Mouse (Mus musculus) G1E-ER4 (cell line): ENCODE data around the gene Dbndd1. TPM values are rescaled to one million over a fixed set of nuclear protein-coding genes. Genes with fewer than 3 reads are reported as not detected.

Source experiments
- GATA1 ChIP-seq: IDR thresholded peaks from one replicate; pipeline ENCODE4 v1.8.0; 2012; ENCODE audit warnings: low read length, inconsistent platforms
- polyA plus RNA-seq: library from polyadenylated mRNA; stranded (reverse); fragments of >175 nt; gene quantifications from 2 replicates; pipeline ENCODE4 v1.2.3, GENCODE M21; 2012

Dbndd1 gene
- polyA plus RNA-seq, 1 experiment, result not detected

- TF ChIP-seq GATA1, result no peak
Measured at GRCm38 (mm10) chr8:123502192-123502591, 13.1 kb downstream of the Dbndd1 start.

GRCm38 (mm10) chr8:123499556-123499955 lies 15.7 kb downstream of the Dbndd1 start:
- TF ChIP-seq GATA1, result no peak

GRCm38 (mm10) chr8:123498963-123499362 lies 16.3 kb downstream of the Dbndd1 start:
- TF ChIP-seq GATA1, result no peak

- TF ChIP-seq GATA1, result no peak
Measured at GRCm38 (mm10) chr8:123497699-123498098, 17.6 kb downstream of the Dbndd1 start.

- no peak for TF ChIP-seq GATA1
Measured at GRCm38 (mm10) chr8:123492898-123493297, 22.4 kb downstream of the Dbndd1 start.

- TF ChIP-seq GATA1, result no peak
Measured at GRCm38 (mm10) chr8:123491280-123492075, 23.8 kb downstream of the Dbndd1 start.

- TF ChIP-seq GATA1, result no peak
Measured at GRCm38 (mm10) chr8:123482627-123483026, 32.6 kb downstream of the Dbndd1 start.

- no peak for TF ChIP-seq GATA1
Measured at GRCm38 (mm10) chr8:123478456-123479218, 36.6 kb downstream of the Dbndd1 start.

- no peak for TF ChIP-seq GATA1
Measured at GRCm38 (mm10) chr8:123477737-123478258, 37.5 kb downstream of the Dbndd1 start, which contains the start of gene Afg3l1. Afg3l1 (plus strand) TSS chr8:123477903.

- no peak for TF ChIP-seq GATA1
Measured at GRCm38 (mm10) chr8:123476911-123477736, 38.1 kb downstream of the Dbndd1 start.

- TF ChIP-seq GATA1, result no peak
Measured at GRCm38 (mm10) chr8:123467476-123467875, 47.8 kb downstream of the Dbndd1 start.

GRCm38 (mm10) chr8:123463651-123464050 lies 51.6 kb downstream of the Dbndd1 start:
- no peak for TF ChIP-seq GATA1

Other genes starting within 250 kb of the Dbndd1 start
- 51.2 and 55.3 TPM in 2 replicates for gene Fanca, start 196.9 kb downstream of the Dbndd1 start, polyA plus RNA-seq
- 0.22 and 0.26 TPM in 2 replicates for gene Spire2, start 182.8 kb downstream of the Dbndd1 start, polyA plus RNA-seq
- gene Tcf25, start 141.7 kb downstream of the Dbndd1 start, polyA plus RNA-seq, result 96.6 and 104 TPM in 2 replicates
- gene Mc1r, start 108.4 kb downstream of the Dbndd1 start, polyA plus RNA-seq, result 0.02 and 0.03 TPM in 2 replicates
- gene Tubb3, start 104.0 kb downstream of the Dbndd1 start, polyA plus RNA-seq, result 0.59 and 0.68 TPM in 2 replicates
- 6.4 and 13.0 TPM in 2 replicates for gene Def8, start 91.9 kb downstream of the Dbndd1 start, polyA plus RNA-seq
- gene Afg3l1, start 37.6 kb downstream of the Dbndd1 start, polyA plus RNA-seq, result 25.4 and 27.4 TPM in 2 replicates
- 18.1 and 24.4 TPM in 2 replicates for gene Gas8, start 3.4 kb upstream of the Dbndd1 start, polyA plus RNA-seq
- not detected in 2 replicates for gene Rhou, start 138.5 kb upstream of the Dbndd1 start, polyA plus RNA-seq